Mouse (Mus musculus) brain, embryonic 14.5 days (tissue): ENCODE measurements at regions not wholly inside any gene's neighbourhood (a gene's known extent, or its start where the extent isn't known, plus 50 kb on each side); places are given as distances from the start of the nearest gene placed in this dataset.

Experiments
- DNase-seq: peaks from one replicate; pipeline ENCODE4 v3.0.0-alpha.2; 2011; ENCODE audit warnings: low read depth
- CTCF ChIP-seq: fragments of 200-500 bp; IDR thresholded peaks from 2 replicates; pipeline ENCODE4 v1.5.1; 2012; ENCODE audit warnings: inconsistent platforms, mild to moderate bottlenecking, moderate library complexity, borderline replicate concordance; ENCODE audit not compliant: insufficient read depth, insufficient read length; ENCODE audit errors: extremely low read depth
- POLR2A ChIP-seq: fragments of 200-500 bp; IDR thresholded peaks from 2 replicates; pipeline ENCODE4 v1.6.1; 2012; ENCODE audit warnings: mild to moderate bottlenecking, inconsistent platforms, borderline replicate concordance; ENCODE audit not compliant: poor library complexity, insufficient read depth, insufficient read length, severe bottlenecking; ENCODE audit errors: extremely low read depth

DNA sequence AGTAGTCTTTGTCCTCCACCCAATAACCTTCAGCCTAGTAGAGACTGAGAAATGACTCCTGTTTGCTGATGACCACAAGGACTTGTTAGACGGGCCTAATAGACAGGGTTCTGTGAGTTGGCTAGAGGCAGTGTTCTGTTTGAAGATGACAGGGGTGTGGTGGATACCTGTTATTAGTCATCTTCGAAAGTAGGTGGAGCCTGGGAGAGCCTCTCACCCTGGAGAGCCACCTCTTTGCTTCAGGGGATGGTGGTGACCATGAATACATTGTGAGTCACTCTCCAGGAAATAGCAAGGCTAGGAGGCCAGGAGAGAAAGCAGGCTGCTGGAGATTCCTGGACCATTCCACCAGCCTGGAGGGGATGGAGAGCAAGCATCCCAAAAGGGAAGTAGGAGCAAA is 160.6 kb upstream of the Cpeb2 start:
- TF ChIP-seq CTCF (no peak), POLR2A (no peak)
- DNase-seq, result no peak

DNA sequence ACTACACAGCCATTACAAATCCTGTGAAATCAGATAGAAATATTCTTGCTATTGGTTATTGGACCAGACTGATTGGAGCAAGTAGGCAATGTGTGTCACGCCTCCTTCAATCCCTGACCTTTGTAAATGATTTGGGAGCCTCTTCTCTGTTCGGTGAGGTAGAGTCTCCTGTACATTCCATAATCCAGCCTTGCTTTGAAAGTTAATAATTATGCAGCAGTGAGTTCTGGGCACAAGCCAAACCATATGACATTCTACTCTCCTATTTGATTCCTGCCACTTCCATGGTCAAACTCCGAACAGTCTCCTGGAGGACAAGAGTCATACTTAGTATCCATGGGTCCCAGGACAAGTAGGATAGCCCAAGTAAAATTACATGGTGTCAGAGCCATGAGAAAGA is 158.4 kb upstream of the Cpeb2 start:
- TF ChIP-seq POLR2A (no peak), CTCF (no peak)
- DNase-seq, result no peak

DNA sequence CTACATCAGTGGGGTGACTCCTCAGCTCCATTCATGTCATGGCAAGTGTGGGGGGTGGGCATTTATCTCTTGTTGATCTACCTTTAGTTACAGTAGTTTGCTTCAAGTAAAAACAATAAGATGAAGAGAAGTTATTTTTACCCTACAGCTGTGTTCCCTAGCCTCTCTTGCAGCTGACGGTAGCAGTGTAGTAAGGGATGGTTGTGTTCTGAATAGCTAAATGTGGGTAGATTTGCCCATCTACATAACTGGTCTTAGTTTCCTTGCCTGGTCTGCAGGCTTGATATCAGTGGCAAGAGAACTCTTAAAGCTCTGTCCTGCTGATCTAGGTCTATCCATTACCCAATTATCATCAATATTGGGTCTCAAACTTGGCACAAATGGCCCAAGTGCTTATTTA is 152.7 kb upstream of the Cpeb2 start:
- TF ChIP-seq CTCF (no peak), POLR2A (no peak)
- no peak for DNase-seq

DNA sequence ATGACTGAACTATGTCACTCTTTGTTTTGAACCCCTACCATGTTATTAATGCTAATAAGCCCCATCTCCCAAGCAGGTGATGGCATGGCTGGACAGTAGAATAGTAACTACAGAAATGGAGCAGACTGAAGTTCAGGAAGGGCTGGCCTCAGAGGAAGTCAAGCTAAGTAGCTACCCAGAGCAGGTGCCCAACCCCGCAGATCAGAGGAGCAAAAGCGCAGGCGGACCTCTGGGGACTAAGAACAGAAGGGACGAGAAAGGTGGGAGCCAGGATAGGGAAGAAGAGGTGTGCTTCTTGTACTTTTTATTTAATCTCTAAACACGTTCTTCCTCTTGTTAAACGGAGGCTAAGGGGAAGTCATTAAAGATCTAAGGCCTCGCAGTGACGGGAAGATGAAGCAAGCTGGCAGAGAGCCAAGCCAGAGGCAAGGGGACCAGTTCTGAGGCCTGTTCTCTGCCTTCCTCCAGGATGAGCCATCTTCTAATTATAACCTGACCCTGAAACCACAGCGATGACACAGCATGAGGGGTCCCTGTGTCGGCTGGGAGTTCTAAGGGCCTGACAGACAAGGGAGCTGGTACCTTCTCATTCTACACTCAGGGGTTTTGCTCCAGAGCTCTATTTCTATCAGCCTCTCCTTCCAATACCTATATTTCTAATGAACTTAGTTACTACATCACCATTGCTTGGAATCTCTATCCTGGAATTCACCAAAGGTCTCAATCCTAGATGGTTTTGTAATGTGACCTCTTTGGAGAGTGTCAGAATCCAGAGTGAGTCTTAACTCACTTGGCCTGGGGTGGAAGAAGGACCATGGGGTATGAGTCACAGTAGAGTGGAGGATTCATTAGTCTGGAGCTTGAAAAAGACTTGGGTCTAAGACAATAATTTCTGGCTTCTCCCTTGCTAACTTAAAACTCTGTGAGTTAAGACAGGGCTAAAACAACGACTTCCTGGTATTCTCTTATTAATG is 151.1 kb upstream of the Cpeb2 start:
- peak; percentile 67 for DNase-seq

DNA sequence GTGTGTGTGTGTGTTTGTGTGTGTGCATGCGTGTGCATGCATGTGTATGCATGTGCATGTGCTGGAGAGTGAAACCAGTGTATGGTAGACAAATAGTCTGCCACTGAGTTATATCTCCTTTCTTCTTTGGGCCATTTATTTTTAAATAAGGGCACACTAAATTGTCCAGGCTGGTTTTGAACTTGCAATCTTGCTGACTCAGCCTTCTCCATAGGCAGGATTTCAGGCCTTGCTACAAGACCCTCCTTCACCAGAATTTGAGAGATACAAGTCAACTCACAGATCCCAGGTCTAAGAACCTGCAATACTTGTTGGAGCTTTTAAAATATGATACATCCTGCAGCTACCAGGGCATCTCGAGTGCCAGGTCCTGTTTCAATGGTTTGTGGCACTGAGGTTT is 145.9 kb upstream of the Cpeb2 start:
- no peak for TF ChIP-seq POLR2A
- DNase-seq, result no peak

More for the DNA sequence above, 151.1 kb upstream of the Cpeb2 start:
- TF ChIP-seq CTCF, result no peak

DNA sequence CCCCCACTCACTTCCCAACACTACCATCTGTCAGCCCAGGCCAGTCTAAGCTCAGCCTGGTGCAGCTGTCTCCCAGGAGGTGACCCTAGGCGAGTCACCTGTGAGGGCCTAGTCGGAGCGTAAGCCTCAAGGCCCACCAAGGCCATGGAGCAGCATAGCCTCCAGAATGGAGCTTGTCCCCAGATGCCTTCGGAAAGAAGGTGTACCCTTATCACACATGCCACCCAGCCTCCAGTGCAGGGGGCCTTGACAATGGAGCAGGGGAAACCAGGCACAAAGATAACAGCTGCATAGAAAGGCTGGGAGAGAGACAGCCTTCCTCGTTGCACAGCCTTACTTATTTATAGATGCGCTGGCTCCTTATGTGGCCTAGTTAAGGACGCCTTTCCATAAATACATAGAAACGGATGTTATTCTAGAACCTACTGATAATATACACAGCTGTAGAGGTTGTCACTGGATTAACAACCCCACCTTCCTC is 145.0 kb upstream of the Cpeb2 start:
- no peak for TF ChIP-seq POLR2A
- peak; percentile 63 for DNase-seq

DNA sequence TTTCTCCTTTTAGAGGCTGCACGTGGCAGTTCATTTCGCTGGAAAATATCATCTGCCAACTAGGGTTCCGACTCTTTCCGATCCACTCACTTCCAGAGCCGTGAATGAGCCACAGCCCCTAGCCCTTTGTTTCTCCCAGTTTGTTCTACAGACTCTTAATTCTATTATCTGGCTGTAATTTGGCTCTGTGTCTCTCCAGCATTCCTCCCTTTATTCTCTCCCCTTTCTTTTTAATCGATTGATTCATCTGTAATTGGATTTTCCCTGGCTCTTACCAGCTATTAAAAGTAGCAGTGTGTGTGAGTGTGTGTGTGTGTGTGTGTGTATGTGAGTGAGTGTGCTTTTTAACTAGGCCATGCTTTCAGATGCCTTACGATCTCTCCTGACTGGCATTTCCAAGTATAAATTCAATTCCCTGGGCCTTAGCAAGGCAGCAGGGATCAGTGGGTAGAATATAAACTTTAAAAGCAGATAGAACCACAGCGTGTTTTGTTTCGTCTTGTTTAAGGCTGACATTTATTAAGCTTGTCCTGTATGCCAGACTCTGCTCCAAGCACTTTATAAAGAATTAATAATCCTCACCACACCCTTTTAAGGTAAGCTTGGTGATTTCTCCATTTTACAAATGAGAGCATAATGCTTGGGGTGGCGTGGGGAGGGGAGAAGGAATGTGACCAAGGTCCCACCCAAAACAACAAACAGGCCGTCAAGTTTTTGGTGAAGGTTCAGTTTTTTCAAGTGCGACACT is 144.1 kb upstream of the Cpeb2 start:
- TF ChIP-seq POLR2A (no peak), CTCF (no peak)
- DNase-seq, result peak; percentile 82

DNA sequence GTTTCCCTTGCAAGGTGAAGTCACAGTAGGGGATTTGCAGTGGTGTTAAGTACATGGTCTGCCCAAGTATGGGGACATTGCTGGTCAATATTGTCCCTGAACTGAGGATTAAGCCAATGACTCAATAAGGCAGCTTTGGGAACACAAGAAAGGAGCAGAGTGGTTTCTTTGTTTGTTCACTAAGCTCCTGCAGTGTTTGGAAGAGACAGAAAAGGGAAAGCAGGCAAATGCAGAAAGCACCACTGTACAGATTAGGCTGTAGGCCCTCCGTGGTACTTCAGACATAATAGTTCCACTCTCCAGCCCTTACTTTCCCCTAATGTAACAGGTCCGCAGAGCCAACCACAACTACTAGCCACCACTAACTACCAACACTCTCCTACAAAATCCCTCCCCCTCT is 143.5 kb upstream of the Cpeb2 start:
- DNase-seq, result peak; percentile 58
- TF ChIP-seq CTCF (no peak), POLR2A (no peak)

DNA sequence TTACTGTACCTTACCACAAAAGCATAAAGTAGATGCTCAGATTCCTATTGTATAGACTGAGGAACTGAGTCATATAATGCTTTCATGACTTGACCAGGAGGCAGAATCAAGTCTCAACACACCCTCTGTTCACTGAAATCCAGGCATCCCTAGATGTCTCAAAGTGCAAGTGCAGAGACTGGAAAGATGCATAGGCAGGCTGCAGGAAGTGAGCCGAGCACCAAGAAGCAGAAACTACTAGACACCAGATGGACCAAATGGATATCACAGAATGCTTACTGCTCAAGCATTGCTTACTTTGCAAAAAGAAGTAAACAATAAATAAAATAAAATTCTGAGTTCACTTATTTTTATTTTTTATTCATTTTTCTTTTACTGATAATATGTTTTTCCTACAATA is 143.0 kb upstream of the Cpeb2 start:
- TF ChIP-seq CTCF, result no peak
- no peak for TF ChIP-seq POLR2A
- peak; percentile 27 for DNase-seq

DNA sequence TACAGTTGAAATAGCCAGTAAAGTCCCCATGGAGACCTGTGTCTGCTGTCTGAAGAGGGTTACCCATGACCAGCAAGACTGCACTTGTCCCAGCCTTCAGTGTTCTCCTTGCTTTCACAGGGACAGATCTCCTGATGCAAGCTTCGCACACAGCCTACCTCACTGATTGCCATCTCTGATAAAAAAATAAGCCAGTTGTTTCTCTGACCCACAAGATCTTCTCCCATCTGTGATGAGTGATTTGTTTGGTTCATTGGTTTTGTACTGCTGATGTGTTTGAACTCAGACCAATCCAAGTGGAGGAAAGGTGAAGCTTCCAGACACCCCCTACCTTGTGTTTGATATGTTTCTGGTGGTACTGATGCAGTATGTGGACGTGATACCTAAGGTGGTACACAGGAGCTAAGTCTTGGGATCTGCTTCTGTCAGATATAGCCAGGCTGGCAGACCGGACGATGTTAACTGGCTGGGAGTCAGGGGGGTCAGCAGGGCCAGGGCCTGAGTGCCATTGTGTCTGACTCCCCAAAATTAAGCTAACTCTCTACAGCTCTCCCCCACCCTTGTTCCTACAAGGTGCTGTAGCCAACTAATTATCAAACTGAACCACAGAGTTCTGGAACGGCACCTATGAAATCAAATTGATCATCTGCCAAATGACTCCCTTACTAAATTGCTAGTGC is 139.2 kb upstream of the Cpeb2 start:
- TF ChIP-seq CTCF (no peak), POLR2A (no peak)
- DNase-seq, result no peak

DNA sequence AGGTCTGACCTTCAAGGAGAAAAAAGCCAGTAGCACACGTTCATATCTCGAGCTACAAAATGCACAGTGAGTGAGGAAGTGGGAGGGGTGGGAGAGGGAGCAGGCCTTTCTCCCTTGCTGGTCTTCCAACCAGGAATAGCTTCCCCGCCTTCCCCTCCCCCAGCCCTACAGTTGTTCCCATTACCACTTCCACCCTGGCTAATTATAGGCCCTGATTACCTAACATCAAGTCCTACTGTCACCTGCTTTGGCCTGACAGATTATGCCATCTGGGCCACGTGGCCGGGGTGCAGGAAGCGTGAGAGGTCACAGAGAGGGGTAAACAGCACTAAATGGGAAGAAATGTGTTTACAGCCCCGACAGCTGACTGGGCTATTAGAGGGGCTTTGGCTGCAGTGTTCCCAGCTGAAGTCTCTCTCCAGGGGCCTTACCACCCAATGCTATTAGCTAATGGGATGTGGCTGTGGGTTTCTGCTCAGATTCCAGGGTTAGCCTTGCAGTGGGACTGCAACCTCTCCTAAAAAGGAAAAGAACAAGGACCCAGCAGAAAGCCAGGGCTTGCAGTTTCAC is 138.6 kb upstream of the Cpeb2 start:
- DNase-seq, result peak; percentile 55
- TF ChIP-seq POLR2A, result no peak
- TF ChIP-seq CTCF, result no peak

DNA sequence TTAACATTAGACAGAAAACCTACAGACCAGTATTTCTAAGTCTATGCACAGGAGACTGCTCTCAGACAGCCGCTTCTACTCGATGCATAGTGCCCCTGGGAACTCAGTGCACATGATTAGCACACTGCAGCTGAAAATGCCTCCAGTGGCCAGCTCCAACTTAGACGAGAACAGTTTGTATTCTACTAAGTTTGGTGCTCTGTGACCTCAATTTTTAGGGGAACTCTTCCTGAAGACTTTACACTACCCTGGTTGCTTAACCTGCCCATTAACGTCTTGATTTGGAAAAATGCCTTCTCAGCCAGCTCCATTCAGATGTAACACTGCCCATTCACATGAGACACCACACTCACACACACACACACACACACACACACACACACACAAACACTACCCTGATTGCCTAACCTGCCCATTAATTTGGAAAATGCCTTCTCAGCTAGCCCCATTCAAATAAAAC is 130.9 kb upstream of the Cpeb2 start:
- no peak for DNase-seq
- TF ChIP-seq POLR2A, result no peak
- no peak for TF ChIP-seq CTCF
